Mouse (Mus musculus) lung, postnatal 10 days (tissue): ENCODE measurements around the gene Golph3l.

ENCODE experiments used
- DNase-seq: peaks from one replicate; pipeline ENCODE4 v3.0.0; 2021

The Golph3l gene

GRCm38 (mm10) chr3:95657108-95657507 lies 68.4 kb downstream of the Golph3l start:
- no peak for DNase-seq

DNA sequence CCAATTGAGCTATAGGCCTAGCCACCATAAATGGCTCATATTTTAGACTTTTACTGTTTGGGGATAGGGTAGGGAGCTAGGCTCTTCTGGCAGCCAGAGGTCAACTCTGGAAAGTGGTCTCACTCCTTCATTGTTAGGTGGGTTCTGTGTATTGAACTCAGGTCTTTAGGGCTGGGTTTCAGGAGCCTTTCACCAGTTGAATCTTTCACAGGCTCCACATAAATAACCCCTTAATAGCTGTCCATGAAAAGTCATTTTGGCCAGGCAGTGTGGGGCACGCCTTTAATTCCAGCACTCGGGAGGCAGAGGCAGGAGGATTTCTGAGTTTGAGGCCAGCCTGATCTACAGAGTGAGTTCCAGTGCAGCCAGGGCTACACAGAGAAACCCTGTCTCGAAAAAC lies 69.0 kb downstream of the Golph3l start:
- DNase-seq: no peak

DNA sequence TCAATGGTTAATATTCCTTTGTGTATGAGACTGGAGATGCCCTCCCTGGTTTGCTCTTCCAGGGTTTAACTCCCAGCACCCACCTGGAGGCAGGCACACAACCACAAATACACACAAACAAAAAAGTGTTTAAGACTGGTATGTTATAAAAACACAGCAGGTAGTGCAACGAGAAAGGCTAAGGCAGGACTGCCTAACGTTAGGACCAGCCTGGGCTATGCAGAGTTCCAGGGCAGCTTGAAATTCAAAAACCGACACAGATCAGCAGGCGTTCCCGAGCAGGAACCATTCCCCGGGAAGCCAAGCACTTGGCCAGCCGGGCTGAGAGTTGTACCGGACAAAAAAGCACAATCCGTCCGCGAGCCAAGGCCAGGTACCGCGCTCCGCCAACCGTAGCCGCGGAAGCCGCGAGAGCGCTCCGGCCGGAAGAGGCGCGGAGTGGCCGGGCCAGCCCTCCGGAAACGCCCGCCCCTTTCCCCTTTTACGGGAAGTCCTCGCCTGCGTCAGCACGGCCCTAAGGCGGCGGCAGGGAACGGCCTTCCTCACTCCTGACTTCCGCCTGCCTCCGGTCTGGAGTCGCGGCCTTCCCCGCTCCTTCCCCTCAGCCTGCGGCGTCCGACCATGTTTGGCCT lies 69.6 kb downstream of the Golph3l start, which contains the start of gene Mcl1:
TSS of gene Mcl1 (plus strand) at position 553 of the 632 bp plus-strand sequence.
- peak; percentile 98 for DNase-seq

DNA sequence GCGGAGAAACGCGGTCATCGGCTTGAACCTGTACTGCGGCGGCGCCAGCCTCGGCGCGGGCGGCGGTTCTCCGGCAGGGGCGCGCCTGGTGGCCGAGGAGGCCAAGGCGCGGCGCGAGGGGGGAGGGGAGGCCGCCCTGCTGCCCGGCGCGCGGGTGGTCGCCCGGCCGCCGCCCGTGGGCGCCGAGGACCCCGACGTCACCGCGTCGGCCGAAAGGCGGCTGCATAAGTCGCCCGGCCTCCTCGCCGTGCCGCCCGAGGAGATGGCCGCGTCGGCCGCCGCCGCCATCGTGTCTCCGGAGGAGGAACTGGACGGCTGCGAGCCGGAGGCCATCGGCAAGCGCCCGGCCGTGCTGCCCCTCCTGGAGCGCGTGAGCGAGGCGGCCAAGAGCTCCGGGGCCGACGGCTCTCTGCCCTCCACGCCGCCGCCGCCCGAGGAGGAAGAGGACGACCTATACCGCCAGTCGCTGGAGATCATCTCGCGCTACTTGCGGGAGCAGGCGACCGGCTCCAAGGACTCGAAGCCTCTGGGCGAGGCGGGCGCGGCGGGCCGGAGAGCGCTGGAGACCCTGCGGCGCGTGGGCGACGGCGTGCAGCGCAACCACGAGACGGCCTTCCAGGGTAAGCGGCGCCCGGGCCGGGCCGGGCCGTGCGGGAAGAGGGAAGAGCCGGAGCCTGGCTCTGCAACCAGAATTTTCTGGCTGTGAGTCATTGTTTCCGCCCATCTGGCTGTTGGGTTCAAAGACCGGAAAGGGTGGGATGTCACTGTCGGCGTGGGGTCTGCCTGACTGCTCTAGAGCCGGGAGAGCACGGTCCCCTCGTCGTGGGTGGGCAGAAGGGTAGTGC lies 70.4 kb downstream of the Golph3l start:
- DNase-seq: peak; percentile 93

DNA sequence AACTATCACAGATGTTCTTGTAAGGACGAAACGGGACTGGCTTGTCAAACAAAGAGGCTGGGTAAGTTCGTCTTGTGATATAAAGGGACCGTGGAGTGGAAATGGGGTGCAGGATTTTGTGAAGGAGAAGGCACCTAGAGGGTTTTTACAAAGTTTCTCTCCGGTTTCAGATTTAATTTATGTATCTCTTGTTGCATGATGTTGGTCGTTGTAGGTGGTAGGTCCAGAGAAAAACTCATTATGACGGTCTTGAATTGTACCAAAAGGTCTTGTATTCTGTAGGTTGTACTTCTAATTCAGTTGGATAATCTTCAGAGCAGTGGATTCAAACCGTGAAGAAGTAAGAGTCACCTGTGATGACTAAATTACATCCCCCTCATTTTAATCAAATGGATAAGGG lies 71.2 kb downstream of the Golph3l start:
- DNase-seq: no peak

GRCm38 (mm10) chr3:95660788-95661478 lies 72.2 kb downstream of the Golph3l start:
- DNase-seq: no peak

- no peak for DNase-seq
Observed at GRCm38 (mm10) chr3:95661945-95662715, 73.4 kb downstream of the Golph3l start.

DNA sequence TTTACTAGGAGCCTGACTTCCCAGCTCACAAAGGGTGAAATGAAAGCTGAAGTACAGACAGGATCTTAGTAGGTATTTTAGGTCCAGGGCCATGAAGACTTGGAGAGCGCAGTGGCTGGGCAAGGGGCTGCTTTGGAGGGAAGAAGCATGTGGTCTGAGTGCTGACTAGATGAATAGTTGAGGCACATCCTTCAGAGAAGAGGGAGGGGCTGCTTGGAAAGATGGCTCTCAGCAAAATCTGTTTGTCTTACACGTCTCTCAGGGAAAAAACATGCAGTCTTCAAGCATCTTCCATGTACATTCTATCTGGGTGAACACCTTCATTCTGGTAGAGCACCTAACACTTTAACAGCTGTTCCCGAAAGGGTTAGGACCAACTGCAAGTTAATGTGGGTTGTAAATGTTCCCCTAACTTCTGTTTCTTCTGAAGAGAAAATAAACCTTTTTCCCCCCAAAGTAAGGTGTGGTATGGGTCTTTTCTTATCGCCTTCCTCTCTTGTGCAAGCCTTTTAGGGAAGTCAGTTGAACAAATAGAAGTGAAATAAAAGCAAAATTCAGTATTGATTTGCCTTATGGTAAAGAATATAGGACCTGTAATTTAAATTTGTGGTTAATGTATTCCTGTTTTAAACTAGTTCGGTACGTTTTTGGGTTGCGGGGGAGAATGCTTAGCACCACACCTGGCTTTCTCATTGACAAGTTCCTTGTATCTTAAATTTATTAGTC lies 74.2 kb downstream of the Golph3l start:
- no peak for DNase-seq

DNA sequence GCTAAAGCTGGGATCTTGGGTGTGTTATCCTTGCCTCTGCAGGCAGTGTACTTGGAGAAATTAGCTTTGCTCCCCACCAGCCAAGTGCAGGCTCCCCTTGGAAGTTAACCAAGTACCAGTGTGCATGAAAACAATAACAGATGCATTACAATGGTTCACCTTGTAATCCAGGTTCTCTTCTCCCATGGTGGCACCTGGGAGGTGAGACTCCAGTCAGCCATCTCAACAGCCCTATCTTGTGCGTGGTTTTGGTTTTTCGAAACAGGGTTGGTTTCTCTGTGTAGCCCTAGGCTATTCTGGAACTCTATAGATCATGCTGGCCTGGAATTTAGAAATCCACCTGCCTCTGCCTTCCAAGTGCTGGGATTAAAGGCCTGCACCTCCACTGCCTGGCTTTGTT lies 74.8 kb downstream of the Golph3l start:
- no peak for DNase-seq

- DNase-seq: peak; percentile 2
Observed at GRCm38 (mm10) chr3:95663969-95664608, 75.4 kb downstream of the Golph3l start.

DNA sequence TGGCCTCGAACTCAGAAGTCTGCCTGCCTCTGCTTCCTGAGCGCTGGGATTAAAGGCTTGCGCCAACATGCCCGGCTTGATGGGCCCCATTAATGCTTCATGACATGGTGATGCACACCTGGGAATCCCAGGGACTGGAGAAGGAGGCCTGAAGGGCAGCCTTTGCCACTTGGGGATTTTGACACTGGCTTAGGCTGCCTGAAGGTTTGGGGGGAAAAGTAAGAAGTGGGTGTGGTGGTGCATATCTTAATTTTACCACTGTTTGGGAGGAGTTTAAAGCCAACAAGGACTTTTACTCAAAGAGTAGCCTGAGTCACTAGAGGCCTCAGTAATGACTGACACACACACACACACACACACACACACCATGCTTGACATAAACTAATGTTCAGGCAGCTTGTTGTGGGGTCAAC lies 76.2 kb downstream of the Golph3l start:
- peak; percentile 4 for DNase-seq

GRCm38 (mm10) chr3:95666124-95666844 lies 77.5 kb downstream of the Golph3l start:
- DNase-seq: peak; percentile 86

DNA sequence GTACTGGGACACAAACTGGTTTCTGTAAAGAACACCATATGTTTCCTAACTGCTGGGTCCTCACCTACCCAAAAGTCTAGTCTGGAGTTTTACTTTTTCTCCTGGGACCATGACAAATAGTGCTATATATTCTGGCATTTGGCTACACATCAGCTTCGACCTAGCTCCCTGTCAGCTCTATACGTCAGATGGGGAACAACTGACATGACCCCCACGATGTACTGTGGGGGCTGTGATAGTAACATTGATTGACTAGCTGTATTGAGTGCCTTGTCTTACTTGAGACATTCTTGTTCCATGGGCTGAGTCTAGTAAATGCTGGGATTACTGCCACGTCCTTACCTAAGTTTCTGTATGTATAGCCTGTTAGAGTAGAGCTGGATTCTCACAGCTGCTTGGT lies 78.8 kb downstream of the Golph3l start:
- DNase-seq: no peak

DNA sequence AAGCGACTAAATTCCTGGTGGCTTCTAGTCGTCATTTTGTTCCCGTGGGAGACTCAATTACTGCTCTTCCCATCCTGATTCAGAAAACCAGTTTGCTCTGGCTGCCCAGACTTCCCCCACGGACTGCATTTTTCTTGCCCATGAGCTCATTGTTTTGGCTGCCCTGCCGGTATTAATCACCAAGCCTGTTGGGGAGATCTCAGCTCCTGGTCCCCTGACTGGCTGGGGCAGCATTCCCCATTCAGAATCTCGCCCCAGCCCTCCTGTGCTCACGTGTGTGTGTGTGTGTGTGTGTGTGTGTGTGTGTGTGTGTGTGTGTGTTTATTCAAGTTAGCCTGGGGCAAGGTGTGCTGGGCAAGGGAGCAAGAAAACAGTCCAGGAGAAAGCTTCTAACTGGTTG lies 79.3 kb downstream of the Golph3l start:
- peak; percentile 85 for DNase-seq
